Mouse (Mus musculus) heart, adult 2 months (tissue): ENCODE measurements around the gene Vwa8.

Source experiments
- EP300 ChIP-seq: fragments of 200-500 bp; IDR thresholded peaks from 2 replicates; pipeline ENCODE4 v1.6.1; 2011; ENCODE audit warnings: low read depth, low read length, control low read depth; ENCODE audit not compliant: insufficient read depth
- POLR2A ChIP-seq: fragments of 200-500 bp; IDR thresholded peaks from 2 replicates; pipeline ENCODE4 v1.6.1; 2011; ENCODE audit warnings: mild to moderate bottlenecking, low read depth, low read length, control low read depth; ENCODE audit not compliant: insufficient read depth

DNA sequence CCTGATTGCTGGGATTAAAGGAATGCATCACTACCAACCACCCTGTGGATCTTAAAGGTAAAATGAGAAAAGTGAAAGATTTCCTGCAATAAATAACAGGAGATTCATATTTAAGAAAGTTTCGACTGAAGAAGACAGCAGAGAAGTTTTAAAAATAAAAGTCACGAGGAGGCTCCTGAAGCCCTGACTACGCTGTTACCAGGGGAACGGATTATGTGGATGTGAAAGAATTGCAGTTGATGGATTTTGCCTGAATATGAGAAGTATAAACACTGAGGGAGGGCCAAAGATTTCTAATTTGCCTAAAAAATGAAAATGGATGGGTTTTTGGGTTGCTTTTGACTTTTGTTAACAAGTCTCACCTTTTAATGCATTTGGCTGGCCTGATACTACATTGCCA lies 24.8 kb upstream of the Vwa8 start:
- no peak for TF ChIP-seq POLR2A
- TF ChIP-seq EP300: no peak
